Mouse (Mus musculus) small intestine, adult 2 months (tissue): ENCODE measurements around the gene Tlcd1. TPM values are rescaled to one million over a fixed set of nuclear protein-coding genes. Genes with fewer than 3 reads are reported as not detected.
A peak's percentile ranks its signal among the peaks of the same experiment; 100 is the strongest.
"Not testable (repeated sequence)": the region's sequence is repeated elsewhere in the genome, so short reads cannot be mapped to it uniquely, and the experiment has no call there.

Source experiments
- H3K27ac ChIP-seq: fragments of 200-500 bp; 2 replicates; pipeline ENCODE4 v1.5.1; 2012; ENCODE audit warnings: low read depth, low read length, control low read depth, inconsistent platforms; ENCODE audit not compliant: insufficient read depth
- H3K27me3 ChIP-seq: fragments of 200-500 bp; 2 replicates; pipeline ENCODE4 v1.6.1; 2012; ENCODE audit warnings: mild to moderate bottlenecking, moderate library complexity, low read length, inconsistent platforms; ENCODE audit not compliant: control insufficient read depth, insufficient read depth
- H3K36me3 ChIP-seq: fragments of 200-500 bp; 2 replicates; pipeline ENCODE4 v1.6.1; 2012; ENCODE audit warnings: mild to moderate bottlenecking, low read length, control low read depth, inconsistent platforms; ENCODE audit not compliant: control insufficient read depth, insufficient read depth
- H3K4me1 ChIP-seq: fragments of 200-500 bp; 2 replicates; pipeline ENCODE4 v1.6.1; 2012; ENCODE audit warnings: low read length, inconsistent platforms, mixed read lengths; ENCODE audit not compliant: control insufficient read depth, insufficient read depth, insufficient read length
- H3K4me3 ChIP-seq: fragments of 200-500 bp; 2 replicates; pipeline ENCODE4 v1.5.1; 2012; ENCODE audit warnings: low read depth, mild to moderate bottlenecking, control low read depth, inconsistent platforms, low read length, moderate library complexity
- CTCF ChIP-seq: fragments of 200-500 bp; IDR thresholded peaks from 2 replicates; pipeline ENCODE4 v1.5.1; 2012; ENCODE audit warnings: low read depth, mild to moderate bottlenecking, control low read depth, inconsistent platforms, low read length, moderate library complexity, mixed read lengths; ENCODE audit not compliant: insufficient replicate concordance, insufficient read length; ENCODE audit errors: extremely low read depth
- POLR2A ChIP-seq: fragments of 200-500 bp; IDR thresholded peaks from 2 replicates; pipeline ENCODE4 v1.6.1; 2012; ENCODE audit warnings: low read depth, mild to moderate bottlenecking, control low read depth, inconsistent platforms, low read length, moderate library complexity
- WGBS: fragments of 180-500 bp; shearing (Covaris S2); methylation state at CpG from one replicate; pipeline ENCODE4 v1.1.7; 2018; 5-methylcytosine and 5-hydroxymethylcytosine counted together
- polyA plus RNA-seq: library from polyadenylated mRNA; depleted of rRNA; stranded (reverse); fragments of >200 nt; gene quantifications from 2 replicates; pipeline ENCODE4 v1.2.3, GENCODE M21; 2012; rRNA removed

Tlcd1 gene
- polyA plus RNA-seq, result 15.0 and 15.3 TPM in 2 replicates

GRCm38 (mm10) chr11:78176402-78176862 is at the start of gene Tlcd1, which contains the start of gene Nek8:
TSS of gene Tlcd1 (plus strand) at chr11:78176711.
TSS of gene Nek8 (minus strand) at chr11:78176675.
- WGBS, result under 1% methylated on average over 32 of the region's 32 CpGs
- no peaks in the 10 kb centered on the region for H3K27me3 ChIP-seq
- peaks cover 17% of the 10 kb centered on the region for H3K36me3 ChIP-seq
- peaks cover 14% of the 10 kb centered on the region for H3K4me1 ChIP-seq
- TF ChIP-seq POLR2A (peak; percentile 50; the same call in 1 of the 2 replicates), CTCF (no peak)
- peak within 1 kb of the TSS; percentile 95 for H3K4me3 ChIP-seq
- H3K27ac ChIP-seq, result peak within 1 kb of the TSS; percentile 89

GRCm38 (mm10) chr11:78126739-78127138 is 49.8 kb upstream of the Tlcd1 start:
- TF ChIP-seq CTCF (no peak), POLR2A (no peak)
- no peak overlapping the region for H3K4me3 ChIP-seq
- no peaks in the 10 kb centered on the region for H3K27me3 ChIP-seq
- H3K4me1 ChIP-seq, result peaks cover 12% of the 10 kb centered on the region
- 53% methylated on average over 4 of the region's 4 CpGs for WGBS
- no peak overlapping the region for H3K27ac ChIP-seq
- H3K36me3 ChIP-seq, result no peaks in the 10 kb centered on the region

DNA sequence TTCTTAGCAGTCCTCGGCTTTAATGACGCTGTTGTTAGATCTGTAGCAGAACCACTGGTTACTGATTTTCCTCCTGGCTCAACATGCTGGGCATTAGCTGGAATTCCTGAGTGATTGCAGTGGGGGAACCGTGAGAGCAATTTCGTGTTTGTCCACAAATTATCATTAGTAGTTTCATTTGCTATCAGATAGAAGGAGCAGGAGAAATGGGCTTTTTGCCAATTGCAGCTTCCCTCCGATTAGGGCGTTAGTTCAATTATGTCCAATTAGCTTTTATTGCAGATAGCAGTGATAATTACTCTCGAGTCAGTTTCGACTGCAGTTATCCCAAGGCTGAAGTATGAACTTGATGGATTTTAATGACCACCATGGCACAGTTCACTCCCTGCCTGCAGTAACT is 47.1 kb upstream of the Tlcd1 start:
- Histone ChIP-seq H3K27me3 (no peaks in the 10 kb centered on the region), H3K36me3 (no peaks in the 10 kb centered on the region), H3K4me1 (peaks cover 12% of the 10 kb centered on the region), H3K27ac (no peak overlapping the region), H3K4me3 (no peak overlapping the region)
- 30% methylated on average over 8 of the region's 8 CpGs for WGBS
- TF ChIP-seq POLR2A (no peak), CTCF (no peak)

GRCm38 (mm10) chr11:78133915-78134314 is 42.6 kb upstream of the Tlcd1 start:
- no peak overlapping the region for H3K27ac ChIP-seq
- no peak overlapping the region for H3K4me3 ChIP-seq
- TF ChIP-seq CTCF (no peak), POLR2A (no peak)
- peaks cover 6% of the 10 kb centered on the region for H3K4me1 ChIP-seq
- no peaks in the 10 kb centered on the region for H3K36me3 ChIP-seq
- no peaks in the 10 kb centered on the region for H3K27me3 ChIP-seq
- 88% methylated on average over 6 of the region's 6 CpGs for WGBS

DNA sequence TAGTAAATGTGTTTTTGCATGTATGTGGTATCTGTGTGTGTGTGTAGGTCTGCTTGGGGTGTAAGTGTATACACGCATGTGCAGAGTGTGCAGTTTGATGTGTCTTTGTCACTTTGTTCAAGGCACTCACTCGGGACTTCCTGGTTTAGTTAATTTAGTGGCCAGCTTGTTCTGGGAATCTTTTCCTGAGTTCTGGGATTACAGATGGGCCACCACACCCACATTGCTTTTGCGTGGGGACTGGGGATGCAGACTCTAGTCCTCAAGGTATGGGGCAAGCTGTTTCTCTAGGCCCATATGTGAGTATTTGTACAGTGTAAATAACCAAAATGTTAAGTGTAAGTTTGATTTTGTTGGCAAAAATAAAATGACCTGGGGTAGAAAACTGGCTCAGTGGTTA is 42.2 kb upstream of the Tlcd1 start:
- Histone ChIP-seq H3K36me3 (no peaks in the 10 kb centered on the region), H3K4me3 (no peak overlapping the region), H3K4me1 (peaks cover 6% of the 10 kb centered on the region), H3K27ac (no peak overlapping the region), H3K27me3 (no peaks in the 10 kb centered on the region)
- WGBS, result 74% methylated on average over 3 of the region's 3 CpGs
- no peak for TF ChIP-seq CTCF
- no peak for TF ChIP-seq POLR2A

- not testable (repeated sequence) for H3K27me3 ChIP-seq, H3K4me1 ChIP-seq, H3K36me3 ChIP-seq, H3K27ac ChIP-seq, H3K4me3 ChIP-seq
- WGBS, result 22% methylated on average over 7 of the region's 7 CpGs
Observed at GRCm38 (mm10) chr11:78135314-78135713, 41.2 kb upstream of the Tlcd1 start.

GRCm38 (mm10) chr11:78136132-78136531 is 40.4 kb upstream of the Tlcd1 start:
- Histone ChIP-seq H3K27me3 (no peaks in the 10 kb centered on the region), H3K36me3 (no peaks in the 10 kb centered on the region), H3K4me3 (no peak overlapping the region), H3K27ac (no peak overlapping the region), H3K4me1 (peaks cover 3% of the 10 kb centered on the region; the same call in 1 of the 2 replicates)
- TF ChIP-seq CTCF, result no peak
- no peak for TF ChIP-seq POLR2A
- 72% methylated on average over 1 of the region's 1 CpGs for WGBS
